Mouse (Mus musculus) forelimb bud, embryonic 11.5 days (tissue): ENCODE results near the gene Mapk14.
A peak's percentile ranks its signal among the peaks of the same experiment; 100 is the strongest.
"Not testable (repeated sequence)": the region's sequence is repeated elsewhere in the genome, so short reads cannot be mapped to it uniquely, and the experiment has no call there.

Experiments
- DNase-seq: peaks from one replicate; pipeline ENCODE4 v3.0.0-alpha.2; 2012; ENCODE audit warnings: low read depth, low spot score

Gene Mapk14

DNA sequence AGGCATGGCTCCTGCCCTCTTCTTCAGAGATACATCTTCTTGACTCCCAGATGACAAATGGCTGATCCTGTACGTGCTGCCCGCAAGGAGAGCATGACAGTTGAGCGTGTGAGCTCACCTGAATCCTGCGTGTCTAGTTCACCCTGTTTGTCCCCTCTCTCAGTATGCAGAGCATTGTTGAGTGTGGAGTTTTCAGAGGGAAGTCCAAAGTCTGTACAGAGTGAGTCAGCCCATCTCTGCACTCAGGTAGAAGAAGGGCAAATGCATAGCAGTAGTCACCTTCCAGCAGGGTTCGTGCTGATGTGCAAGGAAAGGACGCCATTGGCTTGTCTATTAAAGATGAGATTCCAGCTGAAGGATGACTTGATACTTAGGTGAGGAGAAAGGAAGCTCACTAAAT is 48.1 kb downstream of the Mapk14 start:
- DNase-seq = no peak

DNA sequence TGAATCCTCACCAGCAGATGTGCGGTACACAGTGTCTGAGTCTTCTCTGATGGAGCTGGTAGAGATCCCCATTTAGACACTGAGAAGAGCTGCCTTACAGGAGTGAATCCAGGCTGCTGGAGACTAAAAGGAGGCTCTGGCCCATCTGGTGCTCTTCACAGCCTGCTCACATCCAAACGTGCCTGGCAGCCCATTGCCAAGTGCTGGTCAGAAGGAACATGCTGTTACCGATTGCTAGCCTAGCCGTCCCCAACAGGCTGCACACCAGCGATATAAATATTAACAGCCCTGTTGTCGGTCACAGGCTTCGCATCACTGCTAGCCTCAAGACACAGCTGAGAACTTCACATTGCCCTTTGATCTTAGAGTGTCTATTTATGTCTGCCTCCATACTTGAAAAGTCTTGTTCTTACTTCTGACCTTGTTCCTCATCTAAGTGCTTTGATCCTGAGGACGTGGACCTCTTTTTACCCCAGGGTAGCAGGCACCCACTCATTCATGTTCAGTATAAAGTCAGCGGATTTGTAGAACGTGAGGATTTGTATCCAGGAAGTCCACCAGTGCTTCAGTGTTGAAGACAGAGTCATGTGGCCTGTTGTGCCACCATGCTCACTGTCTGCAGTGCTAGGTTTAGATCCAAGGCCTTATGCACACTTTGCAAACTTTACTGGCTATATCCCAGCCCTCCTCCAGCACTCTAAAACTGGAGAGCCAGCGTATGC is 52.2 kb downstream of the Mapk14 start:
- no peak for DNase-seq

DNA sequence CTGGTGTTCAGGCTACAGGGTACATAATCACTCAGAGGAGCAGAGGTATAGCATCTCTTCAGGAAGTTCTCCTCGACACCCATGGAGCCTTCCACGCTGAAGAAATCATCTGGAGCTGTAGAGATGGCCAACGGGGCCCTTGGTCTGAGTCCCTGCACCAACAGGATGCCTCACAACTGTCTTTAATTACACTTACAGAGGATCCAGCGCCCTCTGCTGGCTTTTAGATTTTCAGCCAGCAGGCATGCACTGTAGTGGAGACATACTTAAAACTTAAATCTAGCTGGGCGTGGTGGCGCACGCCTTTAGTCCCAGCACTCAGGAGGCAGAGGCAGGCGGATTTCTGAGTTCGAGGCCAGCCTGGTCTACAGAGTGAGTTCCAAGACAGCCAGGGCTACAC is 52.8 kb downstream of the Mapk14 start:
- no peak for DNase-seq

DNA sequence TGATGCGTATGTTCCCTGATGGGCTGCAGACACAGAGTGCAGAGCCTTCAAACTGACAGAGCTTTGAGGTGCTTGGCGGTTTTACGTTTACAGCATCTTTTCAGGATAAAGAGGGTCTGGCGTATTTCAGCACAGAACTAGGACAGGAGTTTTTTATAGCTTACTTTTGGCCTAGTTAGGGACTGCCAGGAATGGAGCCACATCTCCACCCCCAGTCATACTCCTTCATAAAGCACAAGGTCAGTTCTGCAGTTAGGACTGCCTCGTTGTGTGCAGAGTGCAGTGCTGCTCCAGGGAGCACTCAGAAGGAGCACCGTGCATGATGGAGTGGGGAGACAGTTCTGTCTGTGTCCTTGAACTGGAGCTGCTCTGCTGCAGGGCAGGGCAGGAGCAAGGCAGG is 54.6 kb downstream of the Mapk14 start:
- no peak for DNase-seq

DNA sequence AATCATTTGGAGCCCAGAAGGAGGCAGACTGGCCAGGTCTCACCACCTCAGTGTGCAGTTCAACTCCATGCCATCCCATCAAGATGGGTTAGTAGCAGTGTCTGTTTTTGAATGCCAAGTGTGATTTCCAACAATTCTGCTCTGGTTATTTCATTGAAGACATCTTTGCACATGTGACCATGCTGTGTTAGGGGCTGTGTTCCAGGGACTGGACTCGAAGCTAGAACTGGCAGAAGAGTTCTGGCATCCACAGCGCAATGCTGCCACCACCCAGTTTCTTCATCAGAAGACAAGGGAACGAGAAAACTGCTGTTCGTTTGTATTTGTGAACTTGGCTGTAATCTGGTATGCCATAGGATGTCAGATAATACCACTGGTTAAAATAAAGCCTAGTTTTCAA is 56.9 kb downstream of the Mapk14 start:
- no peak for DNase-seq

DNA sequence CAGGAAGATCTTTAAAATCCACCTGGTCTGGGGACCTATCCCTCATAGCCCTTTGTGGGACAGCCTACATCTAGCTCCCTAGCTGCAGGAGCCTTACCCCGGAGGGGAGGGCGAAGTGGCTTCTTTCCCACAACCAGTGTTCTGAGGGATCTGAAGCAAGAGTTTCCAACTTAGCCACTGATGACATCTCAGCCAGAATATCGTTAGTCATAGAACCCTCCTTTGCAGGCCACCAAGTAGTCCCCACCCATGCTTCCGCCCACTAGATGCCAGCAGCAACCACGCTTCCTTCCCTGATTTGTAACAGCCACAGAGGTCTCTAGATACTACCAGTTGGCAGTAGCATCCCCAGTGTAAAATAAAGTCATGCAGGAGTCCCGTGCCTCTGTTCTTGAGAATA is 59.5 kb downstream of the Mapk14 start:
- no peak for DNase-seq

DNA sequence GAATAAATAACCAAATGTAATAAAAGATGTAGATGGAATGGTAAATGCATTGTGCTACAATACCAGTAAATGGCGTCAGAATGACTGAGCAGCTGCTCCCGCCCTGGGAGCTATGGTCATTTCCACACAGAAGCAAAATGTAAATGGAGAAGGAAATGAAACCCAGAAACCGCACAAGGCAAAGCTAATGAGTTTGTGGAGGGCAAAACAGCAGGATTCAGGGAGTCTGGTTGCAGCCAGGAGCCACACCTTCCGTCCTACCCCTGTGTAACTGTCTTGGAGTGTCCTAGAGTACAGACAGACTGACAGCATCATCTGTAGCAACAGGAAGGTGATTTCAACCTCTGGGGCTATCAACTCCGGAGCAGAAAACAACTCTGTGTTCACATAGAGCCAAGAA is 65.3 kb downstream of the Mapk14 start:
- no peak for DNase-seq

DNA sequence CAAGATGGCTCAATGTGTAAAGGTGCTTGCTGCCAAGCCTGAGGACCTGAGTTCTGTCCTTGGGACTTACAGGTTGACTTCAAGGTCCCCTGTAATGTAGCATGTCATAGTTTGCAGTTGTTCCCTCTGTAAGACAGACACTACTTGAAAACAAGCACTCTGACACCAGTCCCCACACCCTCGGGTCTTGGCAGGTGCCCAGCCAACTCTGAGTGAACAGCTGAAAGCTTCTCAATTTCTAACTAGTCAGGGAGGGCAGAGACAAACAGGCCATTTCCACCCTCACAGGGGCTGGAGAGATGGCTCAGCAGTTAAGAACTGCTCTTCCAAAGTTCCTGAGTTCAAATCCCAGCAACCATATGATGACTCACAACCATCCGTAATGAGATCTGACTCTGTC is 66.3 kb downstream of the Mapk14 start:
- DNase-seq = no peak

DNA sequence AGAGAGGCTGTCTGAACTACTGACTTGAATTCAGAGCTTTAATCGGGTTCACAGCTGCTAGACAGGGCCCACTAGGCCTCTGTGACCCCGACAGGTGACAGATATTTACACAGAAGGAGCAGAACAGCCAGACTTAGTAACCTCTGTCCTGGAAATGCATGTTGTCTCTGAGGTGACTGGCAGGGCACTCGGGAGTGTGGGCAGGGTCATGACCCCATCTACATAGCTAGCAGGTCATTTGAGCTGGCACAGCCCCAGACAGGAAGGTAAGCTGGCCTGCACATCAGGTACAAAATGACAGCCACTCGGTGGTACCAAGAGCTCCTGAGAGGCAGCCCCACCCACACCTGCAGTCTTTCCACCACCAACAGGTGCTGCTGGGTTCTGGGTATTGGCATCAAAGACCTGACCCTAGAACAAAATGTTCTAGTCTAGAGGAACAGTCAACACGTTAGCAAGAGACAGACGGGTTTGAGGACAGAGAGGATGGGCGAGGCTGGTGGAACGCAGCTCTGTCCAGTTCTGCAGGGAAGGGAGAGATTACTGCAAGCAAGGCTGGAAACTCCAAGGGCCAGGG is 69.7 kb downstream of the Mapk14 start:
- no peak for DNase-seq

DNA sequence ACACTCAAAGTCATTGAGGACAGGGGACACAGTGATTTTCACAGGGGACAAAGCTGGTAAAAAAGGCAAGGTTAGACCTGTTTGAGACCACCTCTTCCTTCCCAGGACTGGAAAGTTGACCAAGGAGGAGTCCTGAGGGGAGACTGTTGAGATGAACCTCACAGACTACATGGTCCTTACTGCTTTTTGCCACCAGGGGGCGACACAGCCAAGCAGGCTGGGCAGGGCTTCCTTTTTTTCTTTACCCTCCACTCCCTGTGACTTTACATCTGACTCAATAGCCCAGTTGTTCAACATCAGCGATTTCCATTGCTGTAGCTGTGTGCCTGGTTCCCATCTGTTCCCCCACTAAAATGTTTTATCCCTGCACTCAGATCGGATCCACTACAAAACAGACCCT is 70.7 kb downstream of the Mapk14 start:
- DNase-seq = peak; percentile 65

DNA sequence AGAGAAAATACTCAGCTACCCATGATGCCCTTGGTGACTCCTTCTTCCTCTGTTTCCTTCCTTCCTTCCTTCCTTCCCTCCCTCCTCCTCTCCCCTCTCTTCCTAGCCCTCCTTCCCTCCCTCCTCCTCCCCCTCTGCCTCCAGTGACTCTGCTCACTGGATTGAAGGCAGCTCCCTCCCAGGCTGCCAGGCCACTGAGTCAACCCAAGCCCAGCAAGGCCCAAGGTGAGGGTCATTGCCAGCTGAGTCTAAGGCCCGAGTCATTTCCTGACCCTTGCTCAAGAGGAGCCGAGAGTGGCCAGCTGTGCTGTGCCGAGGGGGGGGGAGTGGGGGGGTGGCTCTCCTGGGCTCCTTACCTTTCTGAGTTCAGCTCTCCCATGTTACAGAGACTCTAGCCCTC is 75.1 kb downstream of the Mapk14 start:
- DNase-seq = no peak

DNA sequence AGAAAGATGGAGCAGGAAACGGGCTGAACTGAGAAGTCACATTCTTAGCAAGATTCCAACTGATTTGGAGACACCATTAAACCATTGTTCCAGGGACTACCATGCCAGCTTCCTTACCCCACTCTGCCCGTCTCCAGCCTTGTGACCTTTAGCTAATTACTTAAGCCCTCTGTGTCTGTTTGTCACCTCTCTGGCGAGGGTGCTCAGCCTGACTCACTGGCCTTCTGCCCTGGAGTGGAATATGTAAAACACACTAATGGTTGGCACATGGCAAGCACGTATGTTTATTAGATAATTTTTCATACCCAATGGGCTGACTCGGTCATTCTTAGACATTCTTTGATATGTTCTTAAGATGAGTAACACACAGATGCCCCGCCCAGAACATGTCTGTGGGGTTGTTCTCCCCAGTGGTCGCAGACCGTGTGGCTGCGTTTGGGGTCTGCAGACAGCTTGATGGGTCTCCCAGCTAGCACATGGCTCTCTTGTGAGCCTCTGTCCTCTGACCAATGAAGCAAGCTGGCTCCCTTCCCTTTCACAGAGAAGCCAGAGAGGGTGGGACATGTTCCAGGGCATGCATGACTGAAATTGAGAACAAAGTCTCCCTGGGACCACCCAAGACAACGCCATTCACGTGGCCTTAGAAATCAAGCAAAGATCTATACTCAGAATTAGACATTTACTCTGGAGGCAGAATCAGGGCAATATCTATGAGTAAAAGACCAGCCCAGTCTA is 75.8 kb downstream of the Mapk14 start:
- no peak for DNase-seq

DNA sequence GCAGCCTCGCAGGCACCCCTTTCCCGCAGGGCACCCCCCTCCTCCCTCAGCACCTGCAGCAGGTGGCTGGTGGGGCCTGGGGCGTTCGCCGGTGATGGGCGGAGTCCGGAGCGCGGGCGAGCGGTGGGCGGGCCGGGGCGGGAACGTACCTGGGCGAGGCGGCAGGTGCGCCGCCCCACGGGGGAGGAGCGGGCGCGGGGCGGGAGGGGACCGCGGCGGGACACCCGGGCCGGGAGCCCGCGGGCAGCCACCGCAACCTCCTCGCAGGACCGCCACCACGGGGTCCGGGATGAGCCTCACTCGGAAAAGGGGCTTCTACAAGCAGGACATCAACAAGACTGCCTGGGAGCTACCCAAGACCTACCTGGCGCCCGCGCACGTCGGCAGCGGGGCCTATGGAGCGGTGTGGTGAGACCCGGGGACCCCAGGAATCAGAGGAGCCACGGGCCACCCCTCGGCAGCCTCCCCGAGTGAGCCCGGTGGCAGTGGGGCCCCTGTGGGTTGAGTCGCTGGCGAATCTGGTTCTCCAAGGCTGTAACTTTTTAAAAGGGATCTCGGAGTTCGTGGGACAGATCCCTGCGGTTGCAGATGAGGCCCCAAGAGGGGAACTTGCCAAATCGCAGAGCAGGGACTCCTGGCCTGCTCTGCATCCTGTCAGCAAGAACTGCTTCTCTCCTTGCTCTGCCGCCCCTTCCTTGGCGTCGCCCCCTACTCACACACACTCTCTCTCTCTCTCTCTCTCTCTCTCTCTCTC is 78.2 kb downstream of the Mapk14 start, which contains the start of gene Mapk13:
Gene Mapk13 (plus strand): TSS at position 177 of the 754 bp plus-strand sequence.
- DNase-seq = peak; percentile 25

DNA sequence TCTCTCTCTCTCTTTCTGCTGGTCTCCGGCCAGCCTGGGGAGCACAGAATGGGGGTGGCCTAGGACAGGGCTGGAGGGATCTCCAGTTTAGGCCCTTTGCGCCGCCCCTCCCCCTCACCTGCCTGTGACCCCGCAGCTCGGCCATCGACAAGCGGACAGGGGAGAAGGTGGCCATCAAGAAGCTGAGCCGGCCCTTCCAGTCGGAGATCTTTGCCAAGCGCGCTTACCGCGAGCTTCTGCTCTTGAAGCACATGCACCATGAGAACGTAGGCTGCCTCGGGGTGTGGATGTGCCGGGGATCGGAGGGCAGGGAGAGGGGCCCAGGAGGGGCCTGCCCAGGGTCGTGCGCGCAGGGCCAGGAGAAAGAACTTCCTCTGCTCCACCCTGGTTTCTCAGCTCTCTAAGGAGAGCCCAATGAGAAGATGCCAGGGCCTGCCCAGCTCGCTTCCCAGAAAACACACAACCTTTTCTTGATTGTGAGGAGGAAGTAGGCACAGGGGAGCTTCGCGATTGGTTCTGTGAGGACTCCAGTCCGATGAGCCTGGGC is 78.8 kb downstream of the Mapk14 start:
- no peak for DNase-seq

DNA sequence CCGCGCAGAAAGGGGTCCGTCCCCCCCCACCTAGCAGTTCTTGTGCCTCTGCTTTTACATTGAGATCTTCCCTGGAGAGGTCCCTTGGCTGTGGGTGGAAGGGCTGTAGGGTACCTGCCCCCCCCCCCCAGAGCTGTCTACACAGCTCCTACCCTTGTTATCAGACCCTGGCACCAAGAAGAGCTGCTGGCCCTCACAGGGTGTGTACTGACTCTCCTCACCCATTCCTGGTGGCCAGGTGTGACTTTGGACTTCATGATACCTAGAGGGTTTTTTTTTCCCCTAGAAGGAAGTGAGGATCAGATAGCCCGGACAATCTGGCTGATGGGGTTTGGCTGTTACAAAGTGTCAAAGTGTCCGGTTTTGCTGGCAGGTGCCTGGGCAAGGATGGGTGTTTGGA is 80.2 kb downstream of the Mapk14 start:
- no peak for DNase-seq

DNA sequence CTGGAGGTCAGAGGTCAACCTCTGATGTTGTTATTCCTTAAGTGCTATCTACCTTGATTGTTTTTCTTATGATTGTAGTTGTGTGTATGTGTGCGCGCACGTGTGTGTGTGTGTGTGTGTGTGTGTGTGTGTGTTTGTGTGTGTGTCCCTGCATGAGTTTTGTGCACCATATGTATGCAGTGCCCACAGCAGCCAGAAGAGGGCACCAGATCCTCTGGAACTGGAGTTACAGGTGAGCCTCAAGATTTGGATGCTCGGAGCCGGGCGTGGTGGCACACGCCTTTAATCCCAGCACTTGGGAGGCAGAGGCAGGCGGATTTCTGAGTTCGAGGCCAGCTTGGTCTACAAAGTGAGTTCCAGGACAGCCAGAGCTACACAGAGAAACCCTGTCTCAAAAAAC is 83.2 kb downstream of the Mapk14 start:
- DNase-seq = not testable (repeated sequence)

DNA sequence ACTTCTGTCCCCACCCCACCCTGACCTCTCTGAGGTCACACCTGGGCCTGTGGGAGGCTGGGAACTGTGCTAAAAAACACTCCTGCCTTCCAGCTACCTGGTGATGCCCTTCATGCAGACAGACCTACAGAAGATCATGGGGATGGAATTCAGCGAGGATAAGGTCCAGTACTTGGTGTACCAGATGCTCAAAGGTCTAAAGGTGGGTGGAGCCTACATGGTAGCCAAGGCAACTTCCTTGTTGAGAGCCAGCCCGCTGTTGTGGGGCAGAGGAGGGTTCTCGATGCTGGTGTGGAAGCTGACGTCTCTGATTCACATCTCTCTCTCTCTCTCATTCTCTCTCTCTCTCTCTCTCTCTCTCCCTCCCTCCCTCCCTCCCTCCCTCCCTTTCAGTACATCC is 84.0 kb downstream of the Mapk14 start:
- no peak for DNase-seq

DNA sequence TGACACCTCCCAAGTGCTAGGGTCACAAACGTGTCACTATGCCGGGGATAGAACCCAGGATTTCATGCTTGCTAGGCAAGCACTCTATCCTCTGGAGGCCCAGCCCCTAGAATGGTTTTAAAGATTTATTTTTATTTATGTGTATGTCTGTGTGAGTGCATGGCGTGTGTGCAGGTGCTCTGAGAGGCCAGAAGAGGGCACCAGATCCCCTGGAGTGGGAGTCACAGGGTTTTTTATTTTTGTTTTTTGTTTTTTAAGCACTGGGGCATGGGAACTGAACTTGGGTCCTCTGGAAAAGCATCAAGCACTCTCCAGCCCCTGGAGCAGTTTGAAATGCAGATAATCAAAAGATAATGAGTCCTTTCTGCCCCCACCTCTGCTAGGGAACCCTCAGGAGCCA is 85.7 kb downstream of the Mapk14 start:
- DNase-seq = no peak

DNA sequence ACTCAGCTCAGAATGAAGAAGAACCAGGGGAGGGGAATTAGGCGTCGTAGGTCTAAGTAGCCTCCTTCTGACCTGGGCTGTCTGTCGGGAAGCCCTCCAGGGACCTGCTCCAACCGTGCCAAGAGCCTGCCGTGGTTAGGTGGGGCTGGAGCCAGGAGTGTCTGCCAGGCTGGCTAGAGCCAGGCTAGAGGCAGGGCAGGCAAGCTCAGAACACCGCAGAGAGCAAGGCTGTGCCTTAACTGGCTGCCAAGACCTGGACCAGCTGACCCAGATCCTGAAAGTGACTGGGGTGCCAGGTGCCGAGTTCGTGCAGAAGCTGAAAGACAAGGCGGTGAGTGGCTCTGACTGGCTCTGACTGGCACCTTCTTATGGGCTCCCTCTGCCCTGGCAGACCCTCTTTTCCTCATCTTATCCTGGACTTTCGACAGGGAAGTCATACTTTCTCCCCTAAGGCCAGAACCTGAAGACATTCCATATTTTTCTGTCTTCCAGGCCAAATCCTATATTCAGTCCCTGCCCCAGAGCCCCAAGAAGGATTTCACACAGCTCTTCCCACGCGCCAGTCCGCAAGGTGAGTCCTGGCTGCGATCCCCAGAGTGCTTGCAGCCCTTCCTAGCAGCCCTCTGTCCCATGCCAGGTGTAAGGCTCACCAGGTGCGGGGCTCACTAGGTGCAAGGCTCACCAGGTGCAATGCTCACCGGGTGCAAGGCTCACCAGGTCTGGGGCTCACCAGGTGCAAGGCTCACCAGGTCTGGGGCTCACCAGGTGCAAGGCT is 86.3 kb downstream of the Mapk14 start:
- DNase-seq = no peak

DNA sequence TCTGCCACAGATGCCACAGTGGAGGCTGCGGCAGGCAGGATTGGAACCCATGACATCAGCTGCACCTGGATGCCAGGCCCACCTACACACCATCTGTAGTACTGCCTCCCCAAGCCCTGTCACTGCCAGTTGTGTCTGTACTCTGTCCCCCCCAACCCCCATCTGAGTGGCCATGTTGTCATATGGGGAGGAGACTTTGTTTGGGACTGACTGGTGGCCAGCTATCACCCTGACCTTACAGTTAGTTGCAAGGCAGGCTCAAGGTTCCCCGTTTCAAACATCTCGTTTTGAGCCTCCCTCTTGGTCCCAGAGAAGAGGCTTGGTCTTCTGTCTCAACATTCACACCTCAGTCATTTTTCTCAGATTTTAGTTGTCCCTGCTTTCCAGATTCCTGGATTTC is 88.6 kb downstream of the Mapk14 start:
- DNase-seq = no peak

DNA sequence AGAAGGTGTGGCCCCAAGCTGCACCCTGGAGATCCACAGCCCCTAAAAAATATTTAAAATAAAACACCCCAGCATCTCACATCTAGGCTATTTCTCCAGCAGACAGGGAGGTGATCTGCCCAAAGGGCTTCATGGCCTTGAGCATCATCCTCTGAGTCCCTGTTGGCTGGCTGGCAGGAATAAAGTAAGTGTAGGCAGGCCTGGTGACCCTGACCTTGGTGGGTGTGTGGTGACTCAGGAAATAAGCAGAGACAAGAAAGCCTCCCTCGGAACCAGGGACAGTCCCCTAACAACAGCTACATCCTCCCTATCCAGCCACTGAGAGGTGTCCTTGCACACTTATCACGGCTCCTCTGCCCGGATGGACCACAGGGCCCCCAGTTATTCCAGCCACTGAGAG is 89.7 kb downstream of the Mapk14 start:
- no peak for DNase-seq
